Mouse (Mus musculus) limb, embryonic 14.5 days (tissue): ENCODE results near the gene Jtb. TPM values are rescaled to one million over a fixed set of nuclear protein-coding genes. Genes with fewer than 3 reads are reported as not detected.

Experiments
- ATAC-seq: fragments of 200-750 bp; cut with Nextera tagmentation; 2 replicates; pipeline ENCODE4 v1.8.0; 2017; ENCODE audit warnings: low read depth, moderate number of reproducible peaks, moderate TSS enrichment; ENCODE audit not compliant: low FRiP score
- DNase-seq: peaks from one replicate; pipeline ENCODE4 v3.0.0-alpha.2; 2015; ENCODE audit warnings: low spot score
- H3K27ac ChIP-seq: fragments of 300-500 bp; sonication (generic); replicated peaks from 2 replicates; pipeline ENCODE4 v1.5.1; 2014; ENCODE audit warnings: low read depth, mild to moderate bottlenecking, low read length, moderate library complexity, mixed read lengths
- H3K27me3 ChIP-seq: fragments of 300-500 bp; sonication (generic); 2 replicates; pipeline ENCODE4 v1.6.1; 2014; ENCODE audit warnings: low read length, mixed read lengths; ENCODE audit not compliant: control insufficient read depth, insufficient read depth
- H3K36me3 ChIP-seq: fragments of 300-500 bp; sonication (generic); 2 replicates; pipeline ENCODE4 v1.6.1; 2014; ENCODE audit warnings: mild to moderate bottlenecking, low read length, moderate library complexity, mixed read lengths; ENCODE audit not compliant: control insufficient read depth, insufficient read depth
- H3K4me1 ChIP-seq: fragments of 300-500 bp; sonication (generic); 2 replicates; pipeline ENCODE4 v1.6.1; 2014; ENCODE audit warnings: antibody characterized with exemption, low read length, mixed read lengths; ENCODE audit not compliant: control insufficient read depth, insufficient read depth
- H3K4me2 ChIP-seq: fragments of 300-500 bp; sonication (generic); replicated peaks from 2 replicates; pipeline ENCODE4 v1.6.1; 2014; ENCODE audit warnings: low read depth, mild to moderate bottlenecking, low read length, moderate library complexity; ENCODE audit not compliant: severe bottlenecking
- H3K4me3 ChIP-seq: fragments of 300-500 bp; sonication (generic); replicated peaks from 2 replicates; pipeline ENCODE4 v1.5.1; 2014; ENCODE audit warnings: low read length
- H3K9ac ChIP-seq: fragments of 300-500 bp; sonication (generic); 2 replicates; pipeline ENCODE4 v1.6.1; 2014; ENCODE audit warnings: mild to moderate bottlenecking, low read depth, low read length, moderate library complexity; ENCODE audit not compliant: severe bottlenecking
- H3K9me3 ChIP-seq: fragments of 300-500 bp; sonication (generic); 2 replicates; pipeline ENCODE4 v1.6.1; 2016; ENCODE audit warnings: low read length; ENCODE audit not compliant: control insufficient read depth
- POLR2A ChIP-seq: fragments of 200-500 bp; IDR thresholded peaks from 2 replicates; pipeline ENCODE4 v1.8.0; 2012; ENCODE audit warnings: inconsistent platforms, mild to moderate bottlenecking, moderate library complexity, borderline replicate concordance; ENCODE audit not compliant: insufficient read depth, insufficient read length; ENCODE audit errors: extremely low read depth
- WGBS: fragments of 180-500 bp; shearing (Covaris S2); extraction: QIAGEN DNeasy Blood & Tissue Kit; methylation state at CpG from one replicate; pipeline ENCODE4 v1.1.7; 2014; 5-methylcytosine and 5-hydroxymethylcytosine counted together
- polyA plus RNA-seq, 2 experiments: library from polyadenylated mRNA; depleted of rRNA in 1 of 2; stranded (reverse) in 1 of 2; unstranded in 1 of 2; fragments of >200 nt; fragmentation: Nextera tagmentation in 1 of 2; extraction: Ambion mirVana in 1 of 2; gene quantifications; 2 replicates each; pipeline versions ENCODE4 v1.2.1 to v1.2.3; 2012 to 2014

The Jtb gene
- polyA plus RNA-seq, 2 experiments: 74.2 to 130 TPM

GRCm38 (mm10) chr3:90256731-90257530 lies 25.5 kb downstream of the Jtb start:
- DNase-seq (no peak), ATAC-seq (no peak)
- no peak for TF ChIP-seq POLR2A
- no peaks in the 10 kb centered on the region for H3K9me3 ChIP-seq
- H3K27ac ChIP-seq: no peak overlapping the region
- 90% methylated on average over 19 of the region's 19 CpGs for WGBS
- H3K4me3 ChIP-seq: no peak overlapping the region
- peaks cover 51% of the 10 kb centered on the region for H3K36me3 ChIP-seq
- no peak overlapping the region for H3K9ac ChIP-seq
- H3K27me3 ChIP-seq: no peaks in the 10 kb centered on the region
- H3K4me1 ChIP-seq: peaks cover 7% of the 10 kb centered on the region
- H3K4me2 ChIP-seq: no peak overlapping the region

GRCm38 (mm10) chr3:90258521-90258920 lies 27.1 kb downstream of the Jtb start:
- WGBS: 83% methylated on average over 4 of the region's 4 CpGs
- H3K36me3 ChIP-seq: peaks cover 67% of the 10 kb centered on the region
- no peak overlapping the region for H3K9ac ChIP-seq
- no peaks in the 10 kb centered on the region for H3K27me3 ChIP-seq
- H3K4me3 ChIP-seq: no peak overlapping the region
- no peak overlapping the region for H3K4me2 ChIP-seq
- ATAC-seq: no peak
- H3K27ac ChIP-seq: no peak overlapping the region
- TF ChIP-seq POLR2A: no peak
- no peak for DNase-seq
- no peaks in the 10 kb centered on the region for H3K9me3 ChIP-seq
- H3K4me1 ChIP-seq: peaks cover 7% of the 10 kb centered on the region

- Histone ChIP-seq H3K27me3 (no peaks in the 10 kb centered on the region), H3K9ac (no peak overlapping the region), H3K36me3 (peaks cover 66% of the 10 kb centered on the region), H3K4me2 (no peak overlapping the region), H3K9me3 (no peaks in the 10 kb centered on the region), H3K4me3 (no peak overlapping the region), H3K27ac (no peak overlapping the region), H3K4me1 (0 out of 2 replicates have a peak, but pooled peaks cover 6% of the 10 kb centered on the region)
- no peak for ATAC-seq
- WGBS: 92% methylated on average over 5 of the region's 5 CpGs
- DNase-seq: no peak
- TF ChIP-seq POLR2A: no peak
Measured at GRCm38 (mm10) chr3:90263121-90263771, 31.8 kb downstream of the Jtb start.

GRCm38 (mm10) chr3:90264687-90265033 lies 33.3 kb downstream of the Jtb start:
- peaks cover 59% of the 10 kb centered on the region for H3K36me3 ChIP-seq
- H3K9ac ChIP-seq: peak overlapping the region; percentile 82
- 0 out of 2 replicates have a peak, but pooled peaks cover 6% of the 10 kb centered on the region for H3K4me1 ChIP-seq
- DNase-seq (no peak), ATAC-seq (no peak)
- TF ChIP-seq POLR2A: no peak
- H3K4me3 ChIP-seq: peak overlapping the region; percentile 84
- peak overlapping the region; percentile 96; the same call in 1 of the 2 replicates for H3K27ac ChIP-seq
- no peaks in the 10 kb centered on the region for H3K27me3 ChIP-seq
- peak overlapping the region; percentile 68; the same call in 1 of the 2 replicates for H3K4me2 ChIP-seq
- no peaks in the 10 kb centered on the region for H3K9me3 ChIP-seq
- WGBS: 38% methylated on average over 10 of the region's 10 CpGs

- DNase-seq (peak; percentile 88), ATAC-seq (peak; percentile 89)
- Histone ChIP-seq H3K4me1 (0 out of 2 replicates have a peak, but pooled peaks cover 6% of the 10 kb centered on the region), H3K36me3 (peaks cover 58% of the 10 kb centered on the region), H3K27ac (peak within 1 kb of the TSS; percentile 96), H3K4me3 (peak within 1 kb of the TSS; percentile 84), H3K9ac (peak within 1 kb of the TSS; percentile 82), H3K9me3 (no peaks in the 10 kb centered on the region), H3K4me2 (peak within 1 kb of the TSS; percentile 68), H3K27me3 (no peaks in the 10 kb centered on the region)
- TF ChIP-seq POLR2A: peak; percentile 49; the same call in 1 of the 2 replicates
- under 1% methylated on average over 60 of the region's 87 CpGs for WGBS
Measured at GRCm38 (mm10) chr3:90265034-90265931, 33.9 kb downstream of the Jtb start, which contains the start of gene Dennd4b. Gene Dennd4b (plus strand): TSS chr3:90265185.
